Mouse (Mus musculus) lung, embryonic 14.5 days (tissue): ENCODE data around the gene Gimap5. TPM values are rescaled to one million over a fixed set of nuclear protein-coding genes. Genes with fewer than 3 reads are reported as not detected.

Experiments used
- ATAC-seq: fragments of 200-750 bp; cut with Nextera tagmentation; 2 replicates; pipeline ENCODE4 v1.8.0; 2017; ENCODE audit warnings: mild to moderate bottlenecking, moderate TSS enrichment, moderate library complexity; ENCODE audit not compliant: insufficient read depth
- DNase-seq: peaks from one replicate; pipeline ENCODE4 v3.0.0-alpha.2; 2015
- H3K27ac ChIP-seq: fragments of 300-500 bp; sonication (generic); 2 replicates; pipeline ENCODE4 v1.5.1; 2014; ENCODE audit warnings: low read depth, mild to moderate bottlenecking, moderate library complexity
- H3K27me3 ChIP-seq: fragments of 300-500 bp; sonication (generic); 2 replicates; pipeline ENCODE4 v1.6.1; 2014; ENCODE audit warnings: low read length, control low read depth; ENCODE audit not compliant: insufficient read depth
- H3K36me3 ChIP-seq: fragments of 300-500 bp; sonication (generic); 2 replicates; pipeline ENCODE4 v1.6.1; 2014; ENCODE audit warnings: control low read depth; ENCODE audit not compliant: insufficient read depth
- H3K4me1 ChIP-seq: fragments of 300-500 bp; sonication (generic); 2 replicates; pipeline ENCODE4 v1.6.1; 2014; ENCODE audit warnings: antibody characterized with exemption, control low read depth; ENCODE audit not compliant: insufficient read depth
- H3K4me2 ChIP-seq: fragments of 300-500 bp; sonication (generic); 2 replicates; pipeline ENCODE4 v1.6.1; 2014; ENCODE audit warnings: mild to moderate bottlenecking
- H3K4me3 ChIP-seq: fragments of 300-500 bp; sonication (generic); 2 replicates; pipeline ENCODE4 v1.5.1; 2014; ENCODE audit warnings: low read depth, low read length
- H3K9ac ChIP-seq: fragments of 300-500 bp; sonication (generic); 2 replicates; pipeline ENCODE4 v1.6.1; 2014
- H3K9me3 ChIP-seq: fragments of 300-500 bp; sonication (generic); 2 replicates; pipeline ENCODE4 v1.6.1; 2016; ENCODE audit warnings: low read depth, low read length, control low read depth
- CTCF ChIP-seq: IDR thresholded peaks from 2 replicates; pipeline ENCODE4 v1.5.1; 2016; ENCODE audit warnings: antibody characterized with exemption, low read depth
- WGBS: fragments of 180-500 bp; shearing (Covaris S2); extraction: QIAGEN DNeasy Blood & Tissue Kit; methylation state at CpG from one replicate; pipeline ENCODE4 v1.1.7; 2014; 5-methylcytosine and 5-hydroxymethylcytosine counted together
- polyA plus RNA-seq: library from polyadenylated mRNA; unstranded; fragments of >200 nt; fragmentation: Nextera tagmentation; extraction: Ambion mirVana; gene quantifications from 2 replicates; pipeline ENCODE4 v1.2.1, GENCODE M21; 2014

Gimap5 gene
- polyA plus RNA-seq, 1 experiment from 2014 or later, result 20.7 TPM

GRCm38 (mm10) chr6:48740501-48741169 is 5.4 kb upstream of the Gimap5 start:
- Histone ChIP-seq H3K4me3 (no peak overlapping the region), H3K4me2 (peak overlapping the region; percentile 85), H3K36me3 (no peaks in the 10 kb centered on the region), H3K9ac (no peak overlapping the region), H3K27ac (0 out of 2 replicates have a peak overlapping the region, but pooled peaks have one; percentile 5), H3K4me1 (peaks cover 14% of the 10 kb centered on the region; the same call in 1 of the 2 replicates), H3K27me3 (peaks cover 15% of the 10 kb centered on the region), H3K9me3 (no peaks in the 10 kb centered on the region)
- no peak for TF ChIP-seq CTCF
- 64% methylated on average over 3 of the region's 3 CpGs for whole genome bisulfite sequencing
- no peak for DNase-seq
- no peak for ATAC-seq

- ATAC-seq (no peak), DNase-seq (peak; percentile 27)
- Histone ChIP-seq H3K4me3 (no peak overlapping the region), H3K9me3 (no peaks in the 10 kb centered on the region), H3K9ac (no peak overlapping the region), H3K36me3 (no peaks in the 10 kb centered on the region), H3K4me2 (peak overlapping the region; percentile 85), H3K4me1 (peaks cover 14% of the 10 kb centered on the region; the same call in 1 of the 2 replicates), H3K27ac (no peak overlapping the region), H3K27me3 (peaks cover 15% of the 10 kb centered on the region)
- no peak for TF ChIP-seq CTCF
- WGBS, result 32% methylated on average over 3 of the region's 3 CpGs
These were observed 4.7 kb upstream of the Gimap5 start for GRCm38 (mm10) chr6:48741273-48741672.

GRCm38 (mm10) chr6:48741711-48742206 is 4.2 kb upstream of the Gimap5 start:
- Histone ChIP-seq H3K4me3 (no peak overlapping the region), H3K27me3 (peaks cover 15% of the 10 kb centered on the region), H3K9me3 (no peaks in the 10 kb centered on the region), H3K4me1 (peaks cover 14% of the 10 kb centered on the region; the same call in 1 of the 2 replicates), H3K9ac (no peak overlapping the region), H3K27ac (no peak overlapping the region), H3K36me3 (no peaks in the 10 kb centered on the region), H3K4me2 (peak overlapping the region; percentile 85)
- no peak for TF ChIP-seq CTCF
- WGBS, result 16% methylated on average over 9 of the region's 9 CpGs
- DNase-seq (no peak), ATAC-seq (no peak)

- ATAC-seq, result no peak
- Histone ChIP-seq H3K4me1 (peaks cover 15% of the 10 kb centered on the region; the same call in 1 of the 2 replicates), H3K9ac (peak overlapping the region; percentile 44), H3K4me3 (peak overlapping the region; percentile 42), H3K9me3 (no peaks in the 10 kb centered on the region), H3K4me2 (peak overlapping the region; percentile 85), H3K36me3 (no peaks in the 10 kb centered on the region), H3K27ac (no peak overlapping the region), H3K27me3 (peaks cover 15% of the 10 kb centered on the region)
- DNase-seq, result peak; percentile 21
- WGBS, result 3% methylated on average over 52 of the region's 52 CpGs
- TF ChIP-seq CTCF, result no peak
These were observed 3.3 kb upstream of the Gimap5 start for GRCm38 (mm10) chr6:48742422-48743351.

GRCm38 (mm10) chr6:48745490-48745889 is 507 bp upstream of the Gimap5 start:
- Histone ChIP-seq H3K27ac (peak overlapping the region; percentile 84), H3K4me1 (peaks cover 17% of the 10 kb centered on the region; the same call in 1 of the 2 replicates), H3K27me3 (peaks cover 15% of the 10 kb centered on the region), H3K4me3 (no peak overlapping the region), H3K9me3 (no peaks in the 10 kb centered on the region), H3K4me2 (peak overlapping the region; percentile 48; the same call in 1 of the 2 replicates), H3K36me3 (no peaks in the 10 kb centered on the region), H3K9ac (no peak overlapping the region)
- WGBS, result 40% methylated on average over 2 of the region's 2 CpGs
- TF ChIP-seq CTCF, result no peak
- ATAC-seq (no peak), DNase-seq (no peak)

GRCm38 (mm10) chr6:48747091-48747966 is 1.3 kb downstream of the Gimap5 start:
- peak overlapping the region; percentile 16; the same call in 1 of the 2 replicates for H3K9ac ChIP-seq
- TF ChIP-seq CTCF, result no peak
- H3K36me3 ChIP-seq, result no peaks in the 10 kb centered on the region
- H3K4me3 ChIP-seq, result peak overlapping the region; percentile 24
- H3K27ac ChIP-seq, result peak overlapping the region; percentile 36; the same call in 1 of the 2 replicates
- WGBS, result 19% methylated on average over 7 of the region's 7 CpGs
- H3K4me2 ChIP-seq, result peak overlapping the region; percentile 48
- H3K4me1 ChIP-seq, result peaks cover 7% of the 10 kb centered on the region; the same call in 1 of the 2 replicates
- H3K27me3 ChIP-seq, result peaks cover 11% of the 10 kb centered on the region
- ATAC-seq (peak; percentile 48; the same call in 1 of the 2 replicates), DNase-seq (peak; percentile 30)
- H3K9me3 ChIP-seq, result no peaks in the 10 kb centered on the region
